Mouse (Mus musculus): ENCODE data around the gene Gm12800. TPM values are rescaled to one million over a fixed set of nuclear protein-coding genes. Genes with fewer than 3 reads are reported as not detected.

Gene Gm12800
- not detected for polyA plus RNA-seq (2017; shearing (Covaris generic))

GRCm38 (mm10) chr4:101908821-101909220, at the start of gene Gm12800:
Gene Gm12800, plus strand, starts transcription at chr4:101909121.

GRCm38 (mm10) chr4:101893656-101894420, 15.1 kb upstream of the Gm12800 start, which contains the start of gene C130073F10Rik:
Gene C130073F10Rik, minus strand, starts transcription at chr4:101893789.

GRCm38 (mm10) chr4:101940107-101940506, 31.2 kb downstream of the Gm12800 start, which contains the start of gene Gm12794:
Gene Gm12794, plus strand, starts transcription at chr4:101940407.

Other genes starting within 250 kb of the Gm12800 start
- not detected for gene Lepr, start 191.7 kb upstream of the Gm12800 start, polyA plus RNA-seq (2017; shearing (Covaris generic))
- not detected for gene B020004J07Rik, start 65.1 kb upstream of the Gm12800 start, polyA plus RNA-seq (2017; shearing (Covaris generic))
- not detected for gene C130073F10Rik, start 15.3 kb upstream of the Gm12800 start, polyA plus RNA-seq (2017; shearing (Covaris generic))
- not detected for gene Gm12794, start 31.3 kb downstream of the Gm12800 start, polyA plus RNA-seq (2017; shearing (Covaris generic))
- gene Gm12790, start 71.9 kb downstream of the Gm12800 start, polyA plus RNA-seq (2017; shearing (Covaris generic)): not detected
- gene Gm12789, start 77.5 kb downstream of the Gm12800 start, polyA plus RNA-seq (2017; shearing (Covaris generic)): not detected
- 154 TPM for gene Pde4b, start 178.4 kb downstream of the Gm12800 start, polyA plus RNA-seq (2017; shearing (Covaris generic))

Data from effector memory CD4-positive, alpha-beta T cell, adult 5 months (primary cell).